Comparison of ENCODE assay signal across 8 mouse cellular contexts in the genomic region with DNA sequence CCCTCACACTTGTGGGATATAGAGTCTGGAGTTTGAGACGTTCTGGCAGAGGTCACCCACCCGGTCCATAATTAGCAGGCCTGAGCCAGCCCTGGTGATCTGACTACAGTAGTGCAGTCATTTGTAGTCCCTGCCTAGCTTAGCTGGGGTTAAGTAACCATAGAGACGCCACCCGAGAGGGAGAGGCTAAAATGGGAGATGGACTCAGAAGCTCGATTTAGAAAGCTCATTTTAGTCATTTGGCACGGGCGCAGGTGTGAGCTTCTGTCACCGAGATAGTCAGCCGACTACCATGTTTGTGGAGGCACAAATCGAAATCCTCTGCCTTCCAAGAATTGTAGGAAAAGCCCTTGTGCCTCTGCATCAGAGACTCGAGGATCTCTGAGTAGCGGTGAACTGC. TPM values are rescaled to one million over a fixed set of nuclear protein-coding genes. Genes with fewer than 3 reads are reported as not detected.
DNase-seq lines count a peak whose midpoint lies in the region; ATAC-seq lines count a peak whose summit lies in the region.

No protein-coding gene starts in this region.

- ATAC-seq in megakaryocyte, adult 5-6 weeks (ENCODE audit: poor library complexity, severe bottlenecking), result no peak

- intact Hi-C loops in heart, postnatal 25 days (cut with DNase I), result no loop called here

- peak; percentile 58 to 73 for DNase-seq in heart, adult 18-20 months
- DNase-seq in heart, postnatal 25 days (ENCODE audit: low spot score), result no peak
- DNase-seq in frontal cortex, postnatal 14 days (ENCODE audit: low spot score in 2 of 2), result peak; percentile 70 to 76
- peak; percentile 50 for DNase-seq in layer of hippocampus, adult 9-10 months (ENCODE audit: low spot score)
- DNase-seq in right cerebral cortex, postnatal 36 days (ENCODE audit: low spot score in 2 of 2), result peak; percentile 77 to 87
- DNase-seq in spleen, postnatal 10 days (ENCODE audit: low spot score in 2 of 2), result no peak
- DNase-seq in embryo, embryonic 10 days (ENCODE audit: low spot score), result no peak

RNA-seq across cellular contexts. Expression of a gene that starts 34.8 kb away (rescaled TPM):
- 10 to 100 TPM in 1 of 2 experiments, 1 to 10 TPM in 1; 7.5 to 10.3 TPM for total RNA-seq in heart, adult 18-20 months (2021)
- 10 to 100 TPM; 10.4 to 13.3 TPM for total RNA-seq in heart, postnatal 25 days (2021)
- total RNA-seq in megakaryocyte, adult 5-6 weeks (2015), result 6.3 and 8.1 TPM in 2 replicates
- 3.9 and 10.6 TPM in 2 replicates for total RNA-seq in megakaryocyte, adult 5-6 weeks (2017)

RNA-seq across cellular contexts. Expression of a gene that starts 44.2 kb away (rescaled TPM):
- 1 to 10 TPM in 1 of 2 experiments, under 1 TPM in 1; 0.79 to 1.7 TPM for total RNA-seq in heart, adult 18-20 months (2021)
- 1 to 10 TPM; 1.7 to 2.1 TPM for total RNA-seq in heart, postnatal 25 days (2021)
- total RNA-seq in megakaryocyte, adult 5-6 weeks (2015), result 0.36 TPM in 2 replicates
- total RNA-seq in megakaryocyte, adult 5-6 weeks (2017), result 0.66 and 1.1 TPM in 2 replicates

Comparison
In these comparisons a context has a peak if more than half of its experiments do, and no peak if none do; other contexts are left out.
1. DNase-seq: peak in heart, adult 18-20 months (2 of 2), frontal cortex, postnatal 14 days (2 of 2), layer of hippocampus, adult 9-10 months (single experiment) and right cerebral cortex, postnatal 36 days (2 of 2); none in heart, postnatal 25 days (single experiment), spleen, postnatal 10 days (0 of 2) and embryo, embryonic 10 days (single experiment).